Mouse (Mus musculus): Measurements from ENCODE around the gene Sorcs1.

The Sorcs1 gene

GRCm38 (mm10) chr19:50677903-50678896 lies at the start of gene Sorcs1:
Sorcs1 (minus strand) TSS chr19:50678646.
- in situ Hi-C loops (cut with MboI, MseI) = no loop called here

- in situ Hi-C loops (cut with MboI, MseI) = no loop called here
Measured at GRCm38 (mm10) chr19:50683277-50683676, 4.8 kb upstream of the Sorcs1 start.

GRCm38 (mm10) chr19:50678946-50679345 lies 500 bp upstream of the Sorcs1 start:
- in situ Hi-C loops (cut with MboI, MseI) = no loop called here

- in situ Hi-C loops (cut with MboI, MseI) = no loop called here
Measured at GRCm38 (mm10) chr19:50676578-50677524, 1.6 kb downstream of the Sorcs1 start.

GRCm38 (mm10) chr19:50674921-50675320 lies 3.5 kb downstream of the Sorcs1 start:
- in situ Hi-C loops (cut with MboI, MseI) = no loop called here

GRCm38 (mm10) chr19:50667516-50667915 lies 10.9 kb downstream of the Sorcs1 start:
- in situ Hi-C loops (cut with MboI, MseI) = no loop called here

GRCm38 (mm10) chr19:50664311-50664710 lies 14.1 kb downstream of the Sorcs1 start:
- in situ Hi-C loops (cut with MboI, MseI) = no loop called here

- in situ Hi-C loops (cut with MboI, MseI) = no loop called here
Measured at GRCm38 (mm10) chr19:50659144-50659543, 19.3 kb downstream of the Sorcs1 start.

- in situ Hi-C loops (cut with MboI, MseI) = no loop called here
Measured at GRCm38 (mm10) chr19:50652750-50653149, 25.7 kb downstream of the Sorcs1 start.

- in situ Hi-C loops (cut with MboI, MseI) = no loop called here
Measured at GRCm38 (mm10) chr19:50643836-50644235, 34.6 kb downstream of the Sorcs1 start.

- in situ Hi-C loops (cut with MboI, MseI) = no loop called here
Measured at GRCm38 (mm10) chr19:50642121-50642520, 36.3 kb downstream of the Sorcs1 start.

GRCm38 (mm10) chr19:50640251-50641032 lies 38.0 kb downstream of the Sorcs1 start:
- in situ Hi-C loops (cut with MboI, MseI) = no loop called here

GRCm38 (mm10) chr19:50638176-50638575 lies 40.3 kb downstream of the Sorcs1 start:
- in situ Hi-C loops (cut with MboI, MseI) = no loop called here

- in situ Hi-C loops (cut with MboI, MseI) = loop anchor here in 1 of 2 experiments (10.0 kb wide), 1 partner anchor 171 kb away; no protein-coding TSS in a partner anchor
Measured at GRCm38 (mm10) chr19:50614013-50614412, 64.4 kb downstream of the Sorcs1 start.

- in situ Hi-C loops (cut with MboI, MseI) = loop anchor here in 1 of 2 experiments (10.0 kb wide), 1 partner anchor 173 kb away; no protein-coding TSS in a partner anchor
Measured at GRCm38 (mm10) chr19:50611619-50612018, 66.8 kb downstream of the Sorcs1 start.

- in situ Hi-C loops (cut with MboI, MseI) = no loop called here
Measured at GRCm38 (mm10) chr19:50603882-50604281, 74.6 kb downstream of the Sorcs1 start.

GRCm38 (mm10) chr19:50603380-50603779 lies 75.1 kb downstream of the Sorcs1 start:
- in situ Hi-C loops (cut with MboI, MseI) = no loop called here

- in situ Hi-C loops (cut with MboI, MseI) = no loop called here
Measured at GRCm38 (mm10) chr19:50597300-50597699, 81.1 kb downstream of the Sorcs1 start.

- in situ Hi-C loops (cut with MboI, MseI) = no loop called here
Measured at GRCm38 (mm10) chr19:50586182-50586581, 92.3 kb downstream of the Sorcs1 start.

GRCm38 (mm10) chr19:50582952-50583351 lies 95.5 kb downstream of the Sorcs1 start:
- in situ Hi-C loops (cut with MboI, MseI) = no loop called here

GRCm38 (mm10) chr19:50569669-50570195 lies 108.7 kb downstream of the Sorcs1 start:
- in situ Hi-C loops (cut with MboI, MseI) = no loop called here
